Mouse (Mus musculus): ENCODE data around the gene Zfp541.

Gene Zfp541

GRCm38 (mm10) chr7:16080581-16080980, 19.0 kb downstream of the Zfp541 start:
- DNase-seq (ENCODE audit: low read depth): no peak

GRCm38 (mm10) chr7:16083361-16083760, 21.7 kb downstream of the Zfp541 start:
- no peak for DNase-seq (ENCODE audit: low read depth)

- no peak for DNase-seq (ENCODE audit: low read depth)
Measured at GRCm38 (mm10) chr7:16087587-16087986, 26.0 kb downstream of the Zfp541 start.

- no peak for DNase-seq (ENCODE audit: low read depth)
Measured at GRCm38 (mm10) chr7:16094592-16094991, 33.0 kb downstream of the Zfp541 start.

GRCm38 (mm10) chr7:16098021-16099017, 36.7 kb downstream of the Zfp541 start, which contains the start of gene Napa:
Gene Napa, plus strand, starts transcription at chr7:16098458.
- DNase-seq (ENCODE audit: low read depth): peak; percentile 100

DNA sequence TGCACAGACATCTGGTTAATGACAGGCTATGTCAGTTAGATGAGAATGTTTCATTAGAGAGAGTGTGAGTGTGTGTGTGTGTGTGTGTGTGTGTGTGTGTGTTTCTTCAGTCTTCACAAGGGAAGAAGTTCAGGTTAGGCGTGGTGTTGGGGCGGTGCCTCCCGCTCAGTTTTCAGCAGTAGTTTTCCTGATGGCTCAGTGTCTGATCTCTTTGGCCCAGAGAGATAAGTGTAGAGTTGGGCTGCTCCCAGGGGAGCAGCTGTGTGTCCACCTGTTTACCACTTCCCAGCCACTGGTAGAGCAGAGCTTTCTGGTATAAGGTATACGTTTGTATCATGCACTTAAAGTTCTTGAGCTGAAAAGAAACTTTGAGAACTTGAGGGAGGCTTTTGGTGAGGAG, 38.3 kb downstream of the Zfp541 start:
- no peak for DNase-seq (ENCODE audit: low read depth)

- DNase-seq (ENCODE audit: low read depth): no peak
Measured at GRCm38 (mm10) chr7:16101081-16101480, 39.5 kb downstream of the Zfp541 start.

GRCm38 (mm10) chr7:16101726-16102475, 40.3 kb downstream of the Zfp541 start:
- no peak for DNase-seq (ENCODE audit: low read depth)

GRCm38 (mm10) chr7:16102686-16103226, 41.1 kb downstream of the Zfp541 start:
- no peak for DNase-seq (ENCODE audit: low read depth)

DNA sequence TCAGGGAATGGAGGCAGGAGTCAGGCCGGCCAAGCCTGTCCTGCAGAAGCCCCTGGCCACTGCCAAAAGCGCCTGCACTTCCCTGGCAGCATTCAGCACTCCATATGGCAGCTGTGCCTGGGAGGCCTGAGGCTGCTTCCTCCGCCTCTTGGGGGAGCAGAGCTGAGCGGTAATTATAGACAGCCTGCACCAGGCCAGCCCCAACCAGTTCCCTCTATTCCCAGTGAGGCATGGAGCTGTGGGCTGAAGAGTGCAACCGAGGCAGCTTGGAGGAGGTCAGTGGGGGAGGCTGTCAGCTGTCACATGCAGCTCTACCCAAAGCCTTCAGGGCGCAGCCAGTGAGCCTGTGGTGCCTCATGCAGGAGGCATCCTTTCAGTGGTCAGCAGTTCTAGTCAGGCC, 42.1 kb downstream of the Zfp541 start:
- DNase-seq (ENCODE audit: low read depth): no peak

DNA sequence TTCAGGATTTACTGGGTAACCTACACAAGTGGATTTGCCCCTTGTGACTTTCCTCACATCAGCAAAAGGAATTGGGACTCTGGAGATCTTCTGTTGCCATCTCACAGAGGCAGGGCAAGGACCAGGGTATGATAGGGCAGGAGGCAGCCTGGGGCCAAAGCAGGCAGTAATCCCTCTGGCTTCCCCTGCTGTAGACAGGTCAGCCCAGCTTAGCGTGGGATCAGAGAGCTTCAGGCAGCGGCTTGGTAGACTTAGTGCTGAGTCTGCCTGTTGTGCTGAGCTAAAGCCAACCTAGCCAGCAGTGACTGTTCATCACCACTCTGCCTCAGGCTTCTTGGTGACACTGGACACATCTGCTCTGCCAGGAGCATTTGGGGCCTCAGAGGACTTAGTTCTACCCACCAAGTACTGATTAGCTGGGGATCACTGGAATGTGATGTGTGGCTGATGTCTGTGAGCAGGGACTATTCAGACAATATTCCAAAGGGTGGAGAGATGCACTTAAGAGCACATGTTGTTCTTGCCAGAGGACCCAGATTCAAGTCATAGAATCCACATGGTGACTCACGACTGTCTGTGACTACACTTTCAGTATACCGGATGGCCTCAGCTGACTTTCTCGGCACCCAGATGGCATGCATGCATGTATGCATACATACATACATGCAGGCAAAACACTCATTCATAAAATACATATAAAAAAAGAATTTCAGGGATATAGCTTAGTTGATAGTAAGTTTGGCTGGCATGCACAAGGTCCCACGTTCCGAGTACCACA, 43.2 kb downstream of the Zfp541 start:
- no peak for DNase-seq (ENCODE audit: low read depth)

DNA sequence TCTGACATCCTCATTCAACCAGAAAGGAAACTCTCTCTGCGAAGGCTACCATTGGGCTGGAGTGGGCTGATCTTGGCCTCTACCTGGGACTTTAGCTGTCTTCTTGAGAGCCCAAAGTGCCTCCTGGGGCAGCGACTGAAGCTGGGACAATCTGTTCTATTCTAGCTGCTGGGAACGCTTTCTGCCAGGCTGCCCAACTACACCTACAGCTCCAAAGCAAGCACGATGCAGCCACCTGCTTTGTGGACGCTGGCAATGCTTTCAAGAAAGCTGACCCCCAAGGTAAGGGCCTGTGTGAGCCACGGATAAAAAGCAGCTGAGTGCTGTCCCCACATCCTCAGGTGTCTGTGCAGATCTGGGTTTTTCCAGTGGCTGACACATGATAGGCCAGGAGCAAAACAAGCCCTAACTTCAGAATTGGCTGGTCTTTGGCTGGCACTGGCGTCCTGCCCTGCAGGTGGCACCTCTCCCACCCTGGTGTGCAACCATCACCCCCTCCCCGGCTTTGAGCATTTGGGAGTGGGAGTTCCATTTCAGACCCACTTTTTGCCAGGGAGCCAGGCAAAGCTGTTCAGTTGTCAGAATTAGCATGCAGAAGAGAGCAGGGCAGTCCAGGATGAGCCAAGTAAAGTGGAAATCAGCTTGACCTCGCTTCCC, 47.4 kb downstream of the Zfp541 start:
- DNase-seq (ENCODE audit: low read depth): no peak

DNA sequence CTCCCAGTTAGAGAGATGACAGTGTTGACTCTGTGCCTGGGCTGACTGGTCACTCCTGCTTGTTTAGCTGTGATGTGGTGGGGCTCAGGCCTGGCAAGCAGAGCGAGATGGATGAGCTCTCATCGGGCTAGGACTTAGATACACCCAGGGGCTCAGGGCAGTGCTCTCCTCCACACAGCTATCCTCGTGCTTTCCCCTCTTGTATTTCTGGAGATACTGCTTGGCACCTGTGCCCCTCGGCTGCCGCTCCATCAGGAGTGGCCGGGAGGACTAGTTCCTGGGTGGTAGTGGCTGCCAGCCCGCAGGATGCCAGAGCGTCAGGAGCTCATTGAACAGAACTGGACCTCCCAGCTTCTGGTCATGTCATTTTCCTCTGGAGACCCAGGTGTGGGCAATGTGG, 48.5 kb downstream of the Zfp541 start:
- no peak for DNase-seq (ENCODE audit: low read depth)

GRCm38 (mm10) chr7:16111284-16112090, 49.9 kb downstream of the Zfp541 start:
- DNase-seq (ENCODE audit: low read depth): no peak

- DNase-seq (ENCODE audit: low read depth): no peak
Measured at GRCm38 (mm10) chr7:16116418-16116817, 54.8 kb downstream of the Zfp541 start.

GRCm38 (mm10) chr7:16117100-16117499, 55.5 kb downstream of the Zfp541 start:
- no peak for DNase-seq (ENCODE audit: low read depth)

- DNase-seq (ENCODE audit: low read depth): peak; percentile 96
Measured at GRCm38 (mm10) chr7:16119569-16120261, 58.1 kb downstream of the Zfp541 start, which contains the start of gene Kptn. Gene Kptn, plus strand, starts transcription at chr7:16119895.

DNA sequence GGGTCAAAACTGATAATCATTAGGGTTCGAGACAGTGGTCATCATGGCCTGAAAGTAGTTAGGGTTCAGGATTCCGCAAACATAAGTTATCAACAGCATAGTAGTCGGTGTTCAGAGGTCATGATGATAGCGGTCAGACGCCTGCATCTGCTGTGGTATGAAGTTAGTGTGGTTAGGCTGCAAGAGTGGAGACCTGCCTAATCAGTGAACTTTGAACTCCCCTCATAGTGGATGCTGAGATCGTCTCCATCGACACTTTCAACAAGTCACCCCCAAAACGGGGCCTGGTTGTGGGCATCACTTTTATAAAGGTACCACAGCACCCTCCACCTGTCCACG, 58.6 kb downstream of the Zfp541 start:
- DNase-seq (ENCODE audit: low read depth): no peak

GRCm38 (mm10) chr7:16125829-16126228, 64.2 kb downstream of the Zfp541 start:
- DNase-seq (ENCODE audit: low read depth): no peak

- DNase-seq (ENCODE audit: low read depth): no peak
Measured at GRCm38 (mm10) chr7:16128344-16128743, 66.7 kb downstream of the Zfp541 start.
